In genomic region chr10:126776603-126777002, GRCm38 (mm10) we compare ENCODE assay signal across 35 mouse cellular contexts.
"Had no signal": no experiment of that assay in that cellular context is flagged by ENCODE, and none has a peak within 500 bp of the region (broad histone marks: within the 10 kb centered on the region; RNA-seq: fewer than 3 reads in every experiment).

No protein-coding gene starts in this region.

- H3K27me3 ChIP-seq: heart, embryonic 12.5 days; heart, embryonic 13.5 days; heart, embryonic 15.5 days; hindbrain, embryonic 12.5 days; hindbrain, embryonic 13.5 days; hindbrain, embryonic 15.5 days; intestine, embryonic 15.5 days; kidney, embryonic 15.5 days had no signal

- H3K9me3 ChIP-seq: heart, embryonic 12.5 days; heart, embryonic 13.5 days; heart, embryonic 15.5 days; hindbrain, embryonic 10.5 days; hindbrain, embryonic 12.5 days; hindbrain, embryonic 13.5 days; hindbrain, embryonic 15.5 days; intestine, embryonic 15.5 days; kidney, embryonic 15.5 days had no signal

- H3K27ac ChIP-seq: heart, embryonic 13.5 days; heart, embryonic 15.5 days; hindbrain, embryonic 10.5 days; hindbrain, embryonic 12.5 days; hindbrain, embryonic 13.5 days; hindbrain, embryonic 14.5 days; hindbrain, embryonic 15.5 days; hindbrain, postnatal 0 days; intestine, embryonic 15.5 days; kidney, embryonic 15.5 days; kidney, postnatal 0 days; layer of hippocampus, adult 2 months; left cerebral cortex, adult 2 months had no signal

- DNase-seq: heart, postnatal 10 days; heart, postnatal 14 days; heart, postnatal 36 days; heart, postnatal 4 days; kidney, adult 11 months; kidney, adult 18-20 months; kidney, adult 2 months; kidney, adult 8-10 months; kidney, adult 9 months; kidney, postnatal 10 days; kidney, postnatal 14 days; kidney, postnatal 25 days; kidney, postnatal 36 days; kidney, postnatal 4 days; layer of hippocampus, adult 9-11 months; layer of hippocampus, postnatal 36 days had no signal

- H3K4me3 ChIP-seq: heart, embryonic 12.5 days; heart, embryonic 13.5 days; heart, embryonic 15.5 days; hindbrain, embryonic 10.5 days; hindbrain, embryonic 12.5 days; hindbrain, embryonic 13.5 days; hindbrain, embryonic 15.5 days; intestine, embryonic 15.5 days; kidney, embryonic 15.5 days; layer of hippocampus, adult 2 months; left cerebral cortex, adult 2 months had no signal

- H3K4me1 ChIP-seq: heart, embryonic 12.5 days; heart, embryonic 13.5 days; heart, embryonic 15.5 days; hindbrain, embryonic 12.5 days; hindbrain, embryonic 13.5 days; hindbrain, embryonic 15.5 days; intestine, embryonic 15.5 days; kidney, embryonic 15.5 days had no signal

- ATAC-seq: hindbrain, embryonic 16.5 days; hindbrain, postnatal 0 days; inflammation-experienced regulatory T-cells, adult 6 months; intestine, embryonic 15.5 days; intestine, embryonic 16.5 days; intestine, postnatal 0 days had no signal

- H3K4me2 ChIP-seq: heart, embryonic 11.5 days; heart, embryonic 12.5 days; heart, embryonic 13.5 days; heart, embryonic 15.5 days; hindbrain, embryonic 12.5 days; hindbrain, embryonic 13.5 days; hindbrain, embryonic 14.5 days; hindbrain, embryonic 15.5 days; intestine, embryonic 15.5 days; kidney, embryonic 15.5 days had no signal

- H3K36me3 ChIP-seq: heart, embryonic 12.5 days; heart, embryonic 13.5 days; heart, embryonic 15.5 days; hindbrain, embryonic 10.5 days; hindbrain, embryonic 12.5 days; hindbrain, embryonic 13.5 days; hindbrain, embryonic 15.5 days; intestine, embryonic 15.5 days; kidney, embryonic 15.5 days had no signal

- H3K9ac ChIP-seq: heart, embryonic 12.5 days; heart, embryonic 13.5 days; heart, embryonic 15.5 days; hindbrain, embryonic 12.5 days; hindbrain, embryonic 13.5 days; hindbrain, embryonic 14.5 days; hindbrain, embryonic 15.5 days; intestine, embryonic 15.5 days; kidney, embryonic 15.5 days had no signal
